Mouse (Mus musculus): ENCODE results near the gene Fbxl12.

- TF ChIP-seq POLR2A (IDR thresholded peaks at IDR 0.05; ENCODE audit: low read depth, low read length) (no peak), MXI1 (IDR thresholded peaks at IDR 0.05; ENCODE audit: low read depth, low read length) (no peak), RCOR1 (conservative IDR thresholded peaks at IDR 0.05; ENCODE audit: low read depth, low read length) (no peak), CTCF (conservative IDR thresholded peaks at IDR 0.05 in 1 of 2, IDR thresholded peaks at IDR 0.05 in 1 of 2; ENCODE audit: low read depth in 2 of 2, low read length in 2 of 2) (no peak), ZKSCAN1 (IDR thresholded peaks at IDR 0.05; ENCODE audit: borderline replicate concordance, low read depth, low read length) (no peak), EP300 (IDR thresholded peaks at IDR 0.05; ENCODE audit: low read length) (no peak), MAX (IDR thresholded peaks at IDR 0.05; ENCODE audit: low read length) (no peak), ZNF384 (IDR thresholded peaks at IDR 0.05; ENCODE audit: low read depth, low read length) (no peak), RAD21 (IDR thresholded peaks at IDR 0.05; ENCODE audit: low read depth, low read length) (no peak), TCF12 (IDR thresholded peaks at IDR 0.05; ENCODE audit: low read depth, low read length) (no peak), NELFE (IDR thresholded peaks at IDR 0.05; ENCODE audit: low read depth, low read length) (no peak), ZC3H11A (IDR thresholded peaks at IDR 0.05; ENCODE audit: low read depth, low read length) (no peak)
Observed at GRCm38 (mm10) chr9:20576591-20576990, 68.0 kb downstream of the Fbxl12 start.
